ENCODE assay signal across 8 mouse cellular contexts in the genomic region with DNA sequence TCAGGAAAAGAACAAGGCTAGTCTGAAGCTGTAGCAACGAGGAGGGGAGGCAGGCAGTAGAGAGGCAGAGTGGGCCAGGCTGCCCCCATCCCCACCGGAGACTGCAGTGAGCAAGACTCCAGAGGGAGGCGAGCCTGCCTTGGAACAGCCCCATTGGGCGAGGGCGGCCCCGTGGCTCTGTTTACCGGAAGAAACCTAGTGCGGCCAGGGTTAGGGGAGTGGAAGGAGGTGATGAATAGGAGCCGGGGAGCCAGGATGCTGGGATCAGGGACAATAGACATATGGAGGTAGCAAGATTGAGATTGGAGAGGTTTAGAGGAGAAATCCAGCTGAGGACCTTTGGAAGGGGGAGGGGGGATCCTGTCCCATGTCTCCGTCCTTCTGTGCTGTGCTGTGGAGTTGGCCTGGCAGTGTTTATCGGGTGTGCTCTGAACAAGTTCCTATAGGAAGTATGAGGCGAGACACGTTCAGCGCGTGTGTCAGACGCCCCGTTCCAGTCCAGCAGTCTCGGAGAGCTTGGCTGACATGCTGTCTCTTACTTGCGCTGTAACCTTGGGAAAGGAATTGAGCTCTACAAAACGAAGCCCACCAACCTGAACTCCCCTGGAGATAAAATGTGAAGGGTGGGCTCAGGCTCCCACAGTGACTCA. TPM values are rescaled to one million over a fixed set of nuclear protein-coding genes. Genes with fewer than 3 reads are reported as not detected.
DNase-seq lines count a peak whose midpoint lies in the region; ATAC-seq and TF ChIP-seq lines count a peak whose summit lies in the region.

No protein-coding gene starts in this region.

- WGBS in heart, adult 2 months, result 18% methylated on average over 20 of the region's 20 CpGs
- WGBS in embryonic facial prominence, embryonic 10.5 days, result 16% methylated on average over 20 of the region's 20 CpGs
- 15% methylated on average over 20 of the region's 20 CpGs for WGBS in hindbrain, embryonic 13.5 days
- 15% methylated on average over 20 of the region's 20 CpGs for WGBS in midbrain, embryonic 11.5 days

- TF ChIP-seq EP300 in heart, adult 2 months (IDR thresholded peaks at IDR 0.05; ENCODE audit: insufficient read depth, low read depth, low read length), result 0 out of 2 replicates have a peak, but pooled peaks have one; percentile 7

- intact Hi-C loops in heart, adult 2 months (cut with DNase I), result loop anchor here (2.0 kb wide), 1 partner anchor 35 kb away; no protein-coding TSS in a partner anchor
- intact Hi-C loops in heart, postnatal 25 days (cut with DNase I), result loop anchor here (5.0 kb wide), 2 partner anchors 38 to 88 kb away; partner anchors contain the start of gene Atp2b4

- H3K9me3 ChIP-seq in embryonic facial prominence, embryonic 10.5 days, result no peaks in the 10 kb centered on the region
- H3K9me3 ChIP-seq in hindbrain, embryonic 13.5 days, result no peaks in the 10 kb centered on the region
- no peaks in the 10 kb centered on the region for H3K9me3 ChIP-seq in midbrain, embryonic 11.5 days (ENCODE audit: control insufficient read depth, low read length)

- no peak overlapping the region for H3K9ac ChIP-seq in heart, adult 2 months (ENCODE audit: low read depth, low read length)
- H3K9ac ChIP-seq in hindbrain, embryonic 13.5 days, result peak overlapping the region; percentile 40; the same call in 1 of the 2 replicates
- peak overlapping the region; percentile 44 for H3K9ac ChIP-seq in midbrain, embryonic 11.5 days (ENCODE audit: low read length)

- H3K36me3 ChIP-seq in heart, adult 2 months (ENCODE audit: control insufficient read depth, insufficient read depth, low read length), result no peaks in the 10 kb centered on the region
- H3K36me3 ChIP-seq in embryonic facial prominence, embryonic 10.5 days (replicated peaks), result no peaks in the 10 kb centered on the region
- H3K36me3 ChIP-seq in hindbrain, embryonic 13.5 days, result no peaks in the 10 kb centered on the region
- no peaks in the 10 kb centered on the region for H3K36me3 ChIP-seq in midbrain, embryonic 11.5 days (ENCODE audit: control insufficient read depth, insufficient read depth, low read length)

- TF ChIP-seq POLR2A in heart, adult 2 months (IDR thresholded peaks at IDR 0.05; ENCODE audit: insufficient read depth, low read depth, low read length), result no peak

- DNase-seq in heart, adult 2 months, result peak in 1 of 2 experiments; percentile 43
- no peak for DNase-seq in heart, postnatal 25 days (ENCODE audit: low spot score)
- peak; percentile 69 for DNase-seq in embryonic facial prominence, embryonic 10.5 days (ENCODE audit: low spot score)
- DNase-seq in midbrain, embryonic 11.5 days (ENCODE audit: low spot score, missing footprints), result peak; percentile 94
- no peak for DNase-seq in urinary bladder, postnatal 36 days (ENCODE audit: low spot score in 2 of 2)
- no peak for DNase-seq in cerebellum, adult 9-10 months

- no peak overlapping the region for H3K4me3 ChIP-seq in heart, adult 2 months
- peak overlapping the region; percentile 37 for H3K4me3 ChIP-seq in embryonic facial prominence, embryonic 10.5 days
- H3K4me3 ChIP-seq in hindbrain, embryonic 13.5 days, result 0 out of 2 replicates have a peak overlapping the region, but pooled peaks have one; percentile 2
- peak overlapping the region; percentile 9; the same call in 1 of the 2 replicates for H3K4me3 ChIP-seq in midbrain, embryonic 11.5 days (ENCODE audit: low read depth, low read length)

- no peak for TF ChIP-seq CTCF in heart, adult 2 months (IDR thresholded peaks at IDR 0.05)

- H3K4me2 ChIP-seq in hindbrain, embryonic 13.5 days, result peak overlapping the region; percentile 39
- H3K4me2 ChIP-seq in midbrain, embryonic 11.5 days, result peak overlapping the region; percentile 43

- no peaks in the 10 kb centered on the region for H3K79me2 ChIP-seq in heart, adult 2 months (replicated peaks; ENCODE audit: control insufficient read depth, insufficient read depth, low read length)

- peaks cover 31% of the 10 kb centered on the region for H3K4me1 ChIP-seq in heart, adult 2 months (ENCODE audit: control insufficient read depth, insufficient read depth, low read length)
- peaks cover 83% of the 10 kb centered on the region for H3K4me1 ChIP-seq in embryonic facial prominence, embryonic 10.5 days
- H3K4me1 ChIP-seq in hindbrain, embryonic 13.5 days (replicated peaks), result peaks cover 77% of the 10 kb centered on the region
- H3K4me1 ChIP-seq in midbrain, embryonic 11.5 days (ENCODE audit: control insufficient read depth, insufficient read depth, low read length), result peaks cover 36% of the 10 kb centered on the region

- no peaks in the 10 kb centered on the region for H3K27me3 ChIP-seq in heart, adult 2 months (ENCODE audit: control insufficient read depth, insufficient read depth, low read length)
- H3K27me3 ChIP-seq in embryonic facial prominence, embryonic 10.5 days (replicated peaks; ENCODE audit: low read depth, poor library complexity, severe bottlenecking), result peaks cover 52% of the 10 kb centered on the region
- H3K27me3 ChIP-seq in hindbrain, embryonic 13.5 days, result no peaks in the 10 kb centered on the region
- no peaks in the 10 kb centered on the region; the same call in 1 of the 2 replicates for H3K27me3 ChIP-seq in midbrain, embryonic 11.5 days (ENCODE audit: control insufficient read depth, insufficient read depth, low read length)

- no peak overlapping the region; the same call in 1 of the 2 replicates for H3K27ac ChIP-seq in heart, adult 2 months
- H3K27ac ChIP-seq in embryonic facial prominence, embryonic 10.5 days (replicated peaks), result peak overlapping the region; percentile 63
- peak overlapping the region; percentile 45; the same call in 1 of the 2 replicates for H3K27ac ChIP-seq in hindbrain, embryonic 13.5 days
- H3K27ac ChIP-seq in midbrain, embryonic 11.5 days (ENCODE audit: low read depth, low read length), result no peak overlapping the region

- ATAC-seq in hindbrain, embryonic 13.5 days (ENCODE audit: low FRiP score), result 0 out of 2 replicates have a peak, but pooled peaks have one; percentile 10
- ATAC-seq in midbrain, embryonic 11.5 days (ENCODE audit: low FRiP score), result no peak; the same call in 1 of the 2 replicates
- ATAC-seq in cerebellum, adult (ENCODE audit: insufficient number of reproducible peaks, low FRiP score, low TSS enrichment), result no peak

RNA-seq across cellular contexts. Expression of gene Optc, which starts 17.7 kb away (rescaled TPM):
- under 1 TPM; 0.34 to 0.36 TPM for total RNA-seq in heart, adult 2 months (2021)
- 1.00 and 2.4 TPM in 2 replicates for polyA plus RNA-seq in heart, adult 2 months (2012; rRNA removed)
- total RNA-seq in heart, postnatal 25 days (2021), result under 1 TPM; 0.36 to 0.42 TPM
- polyA plus RNA-seq in embryonic facial prominence, embryonic 10.5 days (2016; fragmentation: Nextera tagmentation; extraction: Ambion mirVana), result 0.38 and 0.79 TPM in 2 replicates
- polyA plus RNA-seq in hindbrain, embryonic 13.5 days (2015; fragmentation: Nextera tagmentation; extraction: Ambion mirVana), result 2.7 and 3.6 TPM in 2 replicates
- polyA plus RNA-seq in midbrain, embryonic 11.5 days (2014; fragmentation: Nextera tagmentation; extraction: Ambion mirVana), result 1.6 and 1.9 TPM in 2 replicates

RNA-seq across cellular contexts. Expression of gene Prelp, which starts 31.1 kb away (rescaled TPM):
- 10 to 100 TPM; 29.0 to 34.4 TPM for total RNA-seq in heart, adult 2 months (2021)
- polyA plus RNA-seq in heart, adult 2 months (2012; rRNA removed), result 52.1 and 58.5 TPM in 2 replicates
- total RNA-seq in heart, postnatal 25 days (2021), result 10 to 100 TPM; 30.4 to 36.3 TPM
- polyA plus RNA-seq in embryonic facial prominence, embryonic 10.5 days (2016; fragmentation: Nextera tagmentation; extraction: Ambion mirVana), result 0.74 and 0.91 TPM in 2 replicates
- polyA plus RNA-seq in hindbrain, embryonic 13.5 days (2015; fragmentation: Nextera tagmentation; extraction: Ambion mirVana), result 10.2 and 14.8 TPM in 2 replicates
- 1.1 and 1.7 TPM in 2 replicates for polyA plus RNA-seq in midbrain, embryonic 11.5 days (2014; fragmentation: Nextera tagmentation; extraction: Ambion mirVana)

Comparison
In these comparisons a context has a peak if more than half of its experiments do, and no peak if none do; other contexts are left out.
1. DNase-seq: peak in embryonic facial prominence, embryonic 10.5 days (single experiment) and midbrain, embryonic 11.5 days (single experiment); none in heart, postnatal 25 days (single experiment), urinary bladder, postnatal 36 days (0 of 2) and cerebellum, adult 9-10 months (single experiment).
2. H3K27ac ChIP-seq: peak in embryonic facial prominence, embryonic 10.5 days (single experiment) and hindbrain, embryonic 13.5 days (single experiment); none in heart, adult 2 months (single experiment) and midbrain, embryonic 11.5 days (single experiment).